Mouse (Mus musculus) stomach, embryonic 14.5 days (tissue): ENCODE measurements around the gene Safb. TPM values are rescaled to one million over a fixed set of nuclear protein-coding genes. Genes with fewer than 3 reads are reported as not detected.

ENCODE experiments used
- ATAC-seq: fragments of 200-750 bp; cut with Nextera tagmentation; 2 replicates; pipeline ENCODE4 v1.8.0; 2017; ENCODE audit warnings: low read depth, moderate TSS enrichment; ENCODE audit not compliant: insufficient number of reproducible peaks, insufficient read depth, low FRiP score
- H3K27ac ChIP-seq: fragments of 300-500 bp; sonication (generic); 2 replicates; pipeline ENCODE4 v1.5.1; 2014; ENCODE audit warnings: mild to moderate bottlenecking, low read length, moderate library complexity, mixed read lengths
- H3K27me3 ChIP-seq: fragments of 300-500 bp; sonication (generic); 2 replicates; pipeline ENCODE4 v1.6.1; 2014; ENCODE audit warnings: low read length, control low read depth, mixed read lengths; ENCODE audit not compliant: control insufficient read depth, insufficient read depth
- H3K36me3 ChIP-seq: fragments of 300-500 bp; sonication (generic); 2 replicates; pipeline ENCODE4 v1.6.1; 2014; ENCODE audit warnings: mild to moderate bottlenecking, control low read depth, low read length, moderate library complexity, mixed read lengths; ENCODE audit not compliant: control insufficient read depth, insufficient read depth
- H3K4me1 ChIP-seq: fragments of 300-500 bp; sonication (generic); 2 replicates; pipeline ENCODE4 v1.6.1; 2014; ENCODE audit warnings: low read length, control low read depth, mixed read lengths; ENCODE audit not compliant: control insufficient read depth, insufficient read depth
- H3K4me2 ChIP-seq: fragments of 300-500 bp; sonication (generic); replicated peaks from 2 replicates; pipeline ENCODE4 v1.6.1; 2014; ENCODE audit warnings: low read depth, low read length, control low read depth
- H3K4me3 ChIP-seq: fragments of 300-500 bp; sonication (generic); 2 replicates; pipeline ENCODE4 v1.5.1; 2014; ENCODE audit warnings: low read depth, low read length, control low read depth
- H3K9ac ChIP-seq: fragments of 300-500 bp; sonication (generic); replicated peaks from 2 replicates; pipeline ENCODE4 v1.6.1; 2014; ENCODE audit warnings: low read depth, mild to moderate bottlenecking, control low read depth, low read length, moderate library complexity, mixed read lengths
- H3K9me3 ChIP-seq: fragments of 300-500 bp; sonication (generic); 2 replicates; pipeline ENCODE4 v1.6.1; 2016; ENCODE audit warnings: low read depth, low read length, control low read depth; ENCODE audit not compliant: control insufficient read depth
- WGBS: fragments of 180-500 bp; shearing (Covaris S2); extraction: QIAGEN DNeasy Blood & Tissue Kit; methylation state at CpG from one replicate; pipeline ENCODE4 v1.1.7; 2014; 5-methylcytosine and 5-hydroxymethylcytosine counted together
- polyA plus RNA-seq: library from polyadenylated mRNA; unstranded; fragments of >200 nt; fragmentation: Nextera tagmentation; extraction: Ambion mirVana; gene quantifications from 2 replicates; pipeline ENCODE4 v1.2.1, GENCODE M21; 2014

Gene Safb
- polyA plus RNA-seq, 1 experiment from 2014 or later, result 75.4 TPM

GRCm38 (mm10) chr17:56552781-56553363 is 31.8 kb upstream of the Safb start:
- H3K9me3 ChIP-seq, result 0 out of 2 replicates have a peak, but pooled peaks cover 3% of the 10 kb centered on the region
- ATAC-seq, result no peak
- WGBS, result 63% methylated on average over 5 of the region's 5 CpGs
- no peak overlapping the region for H3K4me3 ChIP-seq
- H3K4me2 ChIP-seq, result no peak overlapping the region
- no peak overlapping the region for H3K27ac ChIP-seq
- H3K36me3 ChIP-seq, result no peaks in the 10 kb centered on the region
- no peaks in the 10 kb centered on the region for H3K27me3 ChIP-seq
- no peaks in the 10 kb centered on the region for H3K4me1 ChIP-seq
- H3K9ac ChIP-seq, result no peak overlapping the region

- WGBS, result 58% methylated on average over 20 of the region's 20 CpGs
- Histone ChIP-seq H3K9me3 (0 out of 2 replicates have a peak, but pooled peaks cover 3% of the 10 kb centered on the region), H3K4me2 (peak within 1 kb of the TSS; percentile 19), H3K9ac (no peak within 1 kb of the TSS), H3K27me3 (no peaks in the 10 kb centered on the region), H3K4me3 (peak within 1 kb of the TSS; percentile 23), H3K36me3 (no peaks in the 10 kb centered on the region), H3K4me1 (no peaks in the 10 kb centered on the region), H3K27ac (peak within 1 kb of the TSS; percentile 59; the same call in 1 of the 2 replicates)
- ATAC-seq, result peak; percentile 93
These were observed 30.5 kb upstream of the Safb start, which contains the start of gene Gm20219 for GRCm38 (mm10) chr17:56554122-56554551. TSS of gene Gm20219 (minus strand) at chr17:56554387.

DNA sequence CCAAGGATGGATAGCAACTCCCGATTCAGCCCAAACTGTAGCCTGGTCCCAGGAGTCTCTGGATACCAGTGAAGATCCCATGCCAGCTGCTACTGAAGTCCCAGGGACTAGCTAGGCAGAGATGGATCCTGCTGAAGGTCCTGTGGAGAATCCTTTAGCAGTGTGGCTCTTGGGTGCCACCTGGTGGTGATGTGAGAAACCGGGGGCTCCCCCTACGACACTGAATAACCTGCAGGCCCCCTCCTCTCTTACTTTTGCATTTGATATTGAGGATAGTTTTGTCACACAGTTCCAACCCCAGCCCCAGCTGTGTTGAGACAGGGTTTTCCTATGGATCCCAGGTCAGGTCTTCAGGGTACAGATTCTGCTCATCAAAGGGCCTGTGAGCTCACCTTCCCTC is 26.2 kb upstream of the Safb start:
- Histone ChIP-seq H3K27me3 (no peaks in the 10 kb centered on the region), H3K4me3 (no peak overlapping the region), H3K27ac (no peak overlapping the region), H3K9me3 (no peaks in the 10 kb centered on the region), H3K36me3 (peaks cover 26% of the 10 kb centered on the region), H3K4me1 (no peaks in the 10 kb centered on the region), H3K9ac (no peak overlapping the region), H3K4me2 (no peak overlapping the region)
- WGBS, result 19% methylated on average over 3 of the region's 3 CpGs
- ATAC-seq, result peak; percentile 39; the same call in 1 of the 2 replicates

GRCm38 (mm10) chr17:56559386-56559785 is 25.2 kb upstream of the Safb start:
- no peaks in the 10 kb centered on the region for H3K4me1 ChIP-seq
- no peaks in the 10 kb centered on the region for H3K27me3 ChIP-seq
- ATAC-seq, result no peak
- no peak overlapping the region for H3K4me2 ChIP-seq
- H3K27ac ChIP-seq, result no peak overlapping the region
- 74% methylated on average over 3 of the region's 3 CpGs for WGBS
- H3K36me3 ChIP-seq, result peaks cover 35% of the 10 kb centered on the region
- no peaks in the 10 kb centered on the region for H3K9me3 ChIP-seq
- H3K9ac ChIP-seq, result no peak overlapping the region
- H3K4me3 ChIP-seq, result no peak overlapping the region

DNA sequence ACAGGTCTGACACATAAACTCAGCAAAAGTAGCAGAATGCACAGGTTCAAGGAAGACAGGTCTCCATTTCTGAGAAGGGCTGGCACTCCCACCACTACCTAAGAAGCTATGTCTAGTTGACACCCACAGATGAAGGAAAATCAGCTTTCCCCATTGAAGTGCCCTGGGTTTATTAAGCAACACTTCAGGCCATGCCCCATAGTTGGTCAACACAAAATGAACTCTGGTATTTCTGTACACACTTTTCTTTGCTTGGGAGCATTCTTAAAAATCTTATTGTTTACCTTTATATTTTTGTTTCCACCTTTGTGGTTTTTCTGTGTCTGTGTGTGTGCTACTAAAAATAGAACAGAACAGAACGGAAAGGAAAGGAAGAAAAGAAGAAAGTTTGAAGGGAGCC is 24.5 kb upstream of the Safb start:
- WGBS, result 70% methylated on average over 1 of the region's 1 CpGs

GRCm38 (mm10) chr17:56561866-56562265 is 22.8 kb upstream of the Safb start:
- no peak overlapping the region for H3K27ac ChIP-seq
- H3K4me3 ChIP-seq, result no peak overlapping the region
- 96% methylated on average over 2 of the region's 2 CpGs for WGBS
- no peaks in the 10 kb centered on the region for H3K4me1 ChIP-seq
- no peak for ATAC-seq
- no peak overlapping the region for H3K9ac ChIP-seq
- no peaks in the 10 kb centered on the region for H3K27me3 ChIP-seq
- no peak overlapping the region for H3K4me2 ChIP-seq
- H3K9me3 ChIP-seq, result no peaks in the 10 kb centered on the region
- peaks cover 60% of the 10 kb centered on the region for H3K36me3 ChIP-seq

More for the DNA sequence above, 24.5 kb upstream of the Safb start:
- Histone ChIP-seq H3K27ac (no peak overlapping the region), H3K4me2 (no peak overlapping the region), H3K36me3 (peaks cover 43% of the 10 kb centered on the region), H3K4me1 (no peaks in the 10 kb centered on the region), H3K4me3 (no peak overlapping the region), H3K9ac (no peak overlapping the region), H3K9me3 (no peaks in the 10 kb centered on the region), H3K27me3 (no peaks in the 10 kb centered on the region)
- ATAC-seq, result no peak

- 92% methylated on average over 29 of the region's 29 CpGs for WGBS
- H3K4me2 ChIP-seq, result no peak overlapping the region
- H3K9me3 ChIP-seq, result no peaks in the 10 kb centered on the region
- H3K4me1 ChIP-seq, result no peaks in the 10 kb centered on the region
- no peak overlapping the region for H3K4me3 ChIP-seq
- no peaks in the 10 kb centered on the region for H3K27me3 ChIP-seq
- H3K27ac ChIP-seq, result no peak overlapping the region
- peaks cover 99% of the 10 kb centered on the region for H3K36me3 ChIP-seq
- H3K9ac ChIP-seq, result no peak overlapping the region
- ATAC-seq, result no peak
These were observed 18.3 kb upstream of the Safb start for GRCm38 (mm10) chr17:56566293-56566692.

- H3K27me3 ChIP-seq, result no peaks in the 10 kb centered on the region
- H3K4me2 ChIP-seq, result no peak overlapping the region
- no peak overlapping the region for H3K9ac ChIP-seq
- ATAC-seq, result no peak
- H3K27ac ChIP-seq, result no peak overlapping the region
- WGBS, result 96% methylated on average over 5 of the region's 5 CpGs
- no peak overlapping the region for H3K4me3 ChIP-seq
- H3K36me3 ChIP-seq, result peaks cover 98% of the 10 kb centered on the region
- no peaks in the 10 kb centered on the region for H3K4me1 ChIP-seq
- H3K9me3 ChIP-seq, result no peaks in the 10 kb centered on the region
These were observed 17.7 kb upstream of the Safb start for GRCm38 (mm10) chr17:56566918-56567317.

DNA sequence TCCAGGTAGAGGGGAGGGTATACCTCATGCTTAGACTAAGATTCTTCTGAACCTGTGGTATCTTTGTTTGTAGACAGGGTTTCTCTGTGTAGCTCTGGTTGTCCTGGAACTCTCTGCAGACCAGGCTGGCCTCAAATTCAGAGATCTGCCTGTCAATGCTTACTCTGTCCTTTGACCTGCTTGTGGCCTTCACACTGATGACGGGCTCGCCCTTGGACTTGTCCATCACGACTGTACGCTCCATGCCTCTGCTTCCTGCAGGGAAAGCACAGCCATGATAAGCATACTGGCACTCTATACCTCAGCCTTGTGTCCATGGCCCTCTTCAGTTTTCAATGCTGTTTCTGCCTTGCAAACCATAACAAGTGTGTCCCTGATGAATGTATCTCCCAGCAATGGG is 17.3 kb upstream of the Safb start:
- no peaks in the 10 kb centered on the region for H3K27me3 ChIP-seq
- H3K4me3 ChIP-seq, result no peak overlapping the region
- peaks cover 98% of the 10 kb centered on the region for H3K36me3 ChIP-seq
- H3K4me1 ChIP-seq, result no peaks in the 10 kb centered on the region
- no peak overlapping the region for H3K4me2 ChIP-seq
- 90% methylated on average over 4 of the region's 4 CpGs for WGBS
- no peak overlapping the region for H3K27ac ChIP-seq
- ATAC-seq, result no peak
- no peak overlapping the region for H3K9ac ChIP-seq
- H3K9me3 ChIP-seq, result no peaks in the 10 kb centered on the region
